Mouse (Mus musculus): ENCODE measurements around the gene Hoxd8.

Gene Hoxd8

GRCm38 (mm10) chr2:74694066-74694465 lies 10.3 kb upstream of the Hoxd8 start:
- in situ Hi-C loops (cut with MboI; ENCODE audit: unreplicated experiment in 2 of 2) = loop anchor here (25.0 kb wide), 2 partner anchors 1068 to 1268 kb away; no protein-coding TSS in a partner anchor

DNA sequence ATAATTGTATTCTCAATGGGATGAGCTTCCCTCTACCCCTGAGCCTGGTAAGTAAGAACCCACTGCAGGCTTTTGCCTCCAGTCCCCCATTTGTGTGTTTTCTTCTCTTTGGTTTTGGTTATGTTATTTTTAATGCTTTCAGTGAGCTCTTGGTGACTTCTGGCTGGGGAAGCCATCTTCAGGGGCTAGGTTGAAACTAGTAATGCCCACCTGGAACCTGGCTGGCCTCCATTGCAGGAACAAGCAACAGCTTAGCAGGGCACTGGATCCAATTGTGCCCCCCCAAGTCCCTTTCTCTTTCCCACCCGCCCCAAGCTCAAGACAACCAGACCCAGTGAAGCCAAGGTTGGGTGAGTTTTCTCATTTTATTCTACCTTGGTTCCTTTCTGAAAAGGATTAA lies 9.0 kb upstream of the Hoxd8 start:
- in situ Hi-C loops (cut with MboI; ENCODE audit: unreplicated experiment in 2 of 2) = loop anchor here (25.0 kb wide), 2 partner anchors 1067 to 1267 kb away; no protein-coding TSS in a partner anchor

- in situ Hi-C loops (cut with MboI; ENCODE audit: unreplicated experiment in 2 of 2) = loop anchor here (25.0 kb wide), 2 partner anchors 1066 to 1266 kb away; no protein-coding TSS in a partner anchor
These were observed 8.5 kb upstream of the Hoxd8 start for GRCm38 (mm10) chr2:74695813-74696430.

GRCm38 (mm10) chr2:74696442-74697335 lies 7.7 kb upstream of the Hoxd8 start:
- in situ Hi-C loops (cut with MboI; ENCODE audit: unreplicated experiment in 2 of 2) = loop anchor here (25.0 kb wide), 2 partner anchors 1066 to 1266 kb away; no protein-coding TSS in a partner anchor

DNA sequence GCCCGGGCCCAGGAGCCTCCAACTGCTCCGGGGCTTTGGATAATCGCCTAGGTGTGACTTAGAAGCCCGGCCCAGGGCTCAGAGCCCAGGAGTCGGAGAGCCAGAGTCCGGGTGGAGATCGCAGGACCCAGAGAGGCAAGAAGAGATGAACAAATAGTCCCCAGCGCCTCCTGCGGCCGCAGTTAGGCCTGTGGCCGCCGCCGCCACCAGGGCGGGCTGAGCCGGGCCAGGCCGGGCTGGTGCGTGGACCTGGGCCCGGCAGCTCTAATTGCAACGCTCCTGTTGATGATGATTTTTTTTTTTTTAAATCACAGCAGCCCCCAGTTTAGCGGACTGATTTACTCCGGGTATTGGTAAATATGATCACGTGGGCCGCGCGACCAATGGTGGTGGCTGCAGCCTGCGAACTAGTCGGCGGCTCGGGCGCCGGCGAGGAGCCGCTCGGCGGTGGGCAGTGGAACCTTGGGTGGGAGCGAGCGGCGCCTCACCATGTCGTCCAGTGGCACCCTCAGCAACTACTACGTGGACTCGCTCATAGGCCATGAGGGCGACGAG lies 6.8 kb upstream of the Hoxd8 start, which contains the start of gene Hoxd9:
Gene Hoxd9 (plus strand): TSS at position 161 of the 555 bp plus-strand sequence.
- in situ Hi-C loops (cut with MboI; ENCODE audit: unreplicated experiment in 2 of 2) = loop anchor here (25.0 kb wide), 2 partner anchors 1065 to 1265 kb away; no protein-coding TSS in a partner anchor

DNA sequence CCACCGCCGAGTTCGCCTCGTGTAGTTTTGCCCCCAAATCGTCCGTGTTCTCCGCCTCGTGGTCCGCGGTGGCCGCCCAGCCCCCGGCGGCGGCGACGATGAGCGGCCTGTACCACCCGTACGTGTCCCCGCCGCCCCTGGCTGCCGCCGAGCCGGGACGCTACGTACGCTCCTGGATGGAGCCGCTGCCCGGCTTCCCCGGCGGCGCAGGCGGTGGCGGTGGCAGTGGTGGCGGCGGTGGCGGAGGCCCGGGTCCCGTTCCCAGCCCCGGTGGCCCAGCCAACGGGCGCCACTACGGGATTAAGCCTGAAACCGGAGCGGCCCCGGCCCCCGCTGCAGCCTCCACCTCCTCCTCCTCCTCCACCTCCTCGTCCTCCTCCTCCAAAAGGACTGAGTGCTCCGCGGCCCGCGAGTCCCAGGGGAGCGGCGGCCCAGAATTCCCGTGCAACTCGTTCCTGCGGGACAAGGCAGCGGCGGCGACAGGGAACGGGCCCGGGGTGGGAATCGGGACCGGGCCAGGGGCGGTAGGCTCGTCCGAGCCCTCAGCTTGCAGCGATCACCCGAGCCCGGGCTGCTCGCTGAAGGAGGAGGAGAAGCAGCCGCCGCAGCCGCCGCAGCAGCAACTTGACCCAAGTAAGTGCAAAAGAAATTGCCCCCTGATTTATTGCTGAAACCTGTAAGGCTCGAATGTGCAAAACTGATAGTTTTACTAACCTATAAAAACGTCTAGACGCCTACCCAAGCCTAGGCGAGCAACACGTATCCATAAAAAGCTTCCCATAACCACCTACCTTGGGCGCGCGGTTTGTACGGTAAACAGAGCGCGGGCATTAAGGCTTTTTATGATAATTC lies 6.0 kb upstream of the Hoxd8 start:
- in situ Hi-C loops (cut with MboI; ENCODE audit: unreplicated experiment in 2 of 2) = loop anchor here (25.0 kb wide), 2 partner anchors 1064 to 1264 kb away; no protein-coding TSS in a partner anchor

GRCm38 (mm10) chr2:74699053-74699430 lies 5.4 kb upstream of the Hoxd8 start:
- in situ Hi-C loops (cut with MboI; ENCODE audit: unreplicated experiment in 2 of 2) = loop anchor here (25.0 kb wide), 2 partner anchors 1063 to 1263 kb away; no protein-coding TSS in a partner anchor

GRCm38 (mm10) chr2:74699664-74700545 lies 4.5 kb upstream of the Hoxd8 start:
- in situ Hi-C loops (cut with MboI; ENCODE audit: unreplicated experiment in 2 of 2) = loop anchor here (5.0 to 25.0 kb wide), 9 partner anchors 362 to 1262 kb away; no protein-coding TSS in a partner anchor

DNA sequence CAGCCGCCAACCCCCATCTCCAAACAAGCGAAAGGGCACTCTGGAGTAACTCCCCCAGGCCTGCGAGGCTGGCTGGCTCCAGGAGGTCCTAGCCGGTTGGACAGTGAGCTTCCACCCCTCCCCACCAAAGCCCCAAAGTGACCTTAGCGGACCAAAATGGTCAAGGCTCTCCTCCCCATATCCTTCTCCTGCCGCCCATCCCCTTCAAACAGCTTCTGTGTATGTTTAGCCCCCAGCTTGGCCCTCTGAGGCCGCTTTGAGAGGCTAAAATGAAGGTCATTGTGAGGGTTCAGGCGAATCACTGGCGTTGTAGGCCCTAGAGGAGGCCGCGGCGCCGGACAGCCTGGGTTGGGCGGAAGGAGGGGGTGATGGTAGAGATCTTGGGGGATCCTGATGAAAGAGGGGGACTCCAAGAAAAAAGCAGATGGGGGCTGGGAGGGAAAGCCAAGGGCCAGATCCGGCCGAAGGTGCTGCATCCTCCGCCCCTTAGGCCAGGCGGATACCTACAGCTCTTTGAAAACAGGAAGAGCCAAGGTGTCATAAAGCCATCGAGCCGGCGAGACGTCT lies 3.8 kb upstream of the Hoxd8 start:
- in situ Hi-C loops (cut with MboI; ENCODE audit: unreplicated experiment in 2 of 2) = loop anchor here (5.0 to 25.0 kb wide), 8 partner anchors 362 to 1262 kb away; no protein-coding TSS in a partner anchor

GRCm38 (mm10) chr2:74701949-74702819 lies 2.2 kb upstream of the Hoxd8 start:
- in situ Hi-C loops (cut with MboI; ENCODE audit: unreplicated experiment in 2 of 2) = loop anchor here (5.0 to 25.0 kb wide), 8 partner anchors 360 to 1260 kb away; no protein-coding TSS in a partner anchor

GRCm38 (mm10) chr2:74702820-74703219 lies 1.6 kb upstream of the Hoxd8 start:
- in situ Hi-C loops (cut with MboI; ENCODE audit: unreplicated experiment in 2 of 2) = loop anchor here (5.0 to 25.0 kb wide), 8 partner anchors 359 to 1259 kb away; no protein-coding TSS in a partner anchor

DNA sequence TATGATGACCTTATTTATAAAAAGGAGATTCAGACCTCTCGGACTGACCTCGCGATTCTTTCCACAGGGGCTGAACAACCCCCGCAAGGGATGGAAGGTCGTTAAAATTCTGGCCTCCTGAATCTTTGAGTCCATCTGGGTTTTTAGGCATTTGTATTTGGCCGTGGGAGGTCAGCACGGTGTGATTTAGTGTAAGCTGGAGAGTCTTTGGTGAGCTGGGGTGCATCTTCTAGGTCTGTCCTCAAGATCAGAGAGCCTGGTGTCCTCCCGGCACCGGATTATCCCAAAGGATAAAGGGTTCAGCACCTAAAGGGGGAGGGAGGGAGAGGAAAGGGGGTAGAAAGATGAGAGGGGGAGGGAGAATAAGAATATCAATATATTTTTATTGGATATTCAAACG lies 1.1 kb upstream of the Hoxd8 start:
- in situ Hi-C loops (cut with MboI; ENCODE audit: unreplicated experiment in 2 of 2) = loop anchor here (5.0 to 25.0 kb wide), 8 partner anchors 359 to 1259 kb away; no protein-coding TSS in a partner anchor

DNA sequence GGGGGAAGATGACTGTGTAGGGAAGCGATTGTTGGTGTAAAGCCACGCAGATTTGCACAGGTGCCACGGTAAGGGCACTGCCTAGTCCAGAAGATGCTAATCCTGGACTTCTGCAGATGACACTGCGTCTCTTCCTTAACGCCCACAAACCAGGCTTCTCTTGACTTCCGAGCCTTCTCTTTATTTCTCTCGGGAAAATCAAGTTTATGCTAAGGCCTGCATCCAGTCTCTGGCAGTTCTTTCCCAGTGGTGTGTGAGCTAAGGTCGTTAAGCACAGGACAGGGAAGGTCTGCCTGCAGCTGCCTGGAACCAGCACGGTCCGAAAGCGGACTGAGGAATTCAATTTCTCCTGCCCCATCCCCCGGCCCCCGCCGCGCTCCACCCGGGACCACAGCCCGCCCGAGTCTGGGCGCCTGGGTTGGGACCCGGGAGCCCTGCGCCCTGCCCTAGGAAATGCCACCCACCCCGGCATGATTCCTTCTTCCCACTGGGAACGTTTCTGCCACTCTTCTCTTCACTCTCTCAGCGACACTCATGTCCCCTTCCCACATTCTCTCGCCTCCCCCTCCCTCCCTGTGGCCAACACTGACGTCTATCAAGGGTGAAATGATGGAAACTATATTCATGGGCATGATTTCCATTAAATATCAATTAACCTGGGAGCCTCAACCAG lies 559 bp upstream of the Hoxd8 start:
- in situ Hi-C loops (cut with MboI; ENCODE audit: unreplicated experiment in 2 of 2) = loop anchor here (5.0 to 25.0 kb wide), 8 partner anchors 358 to 1258 kb away; no protein-coding TSS in a partner anchor

DNA sequence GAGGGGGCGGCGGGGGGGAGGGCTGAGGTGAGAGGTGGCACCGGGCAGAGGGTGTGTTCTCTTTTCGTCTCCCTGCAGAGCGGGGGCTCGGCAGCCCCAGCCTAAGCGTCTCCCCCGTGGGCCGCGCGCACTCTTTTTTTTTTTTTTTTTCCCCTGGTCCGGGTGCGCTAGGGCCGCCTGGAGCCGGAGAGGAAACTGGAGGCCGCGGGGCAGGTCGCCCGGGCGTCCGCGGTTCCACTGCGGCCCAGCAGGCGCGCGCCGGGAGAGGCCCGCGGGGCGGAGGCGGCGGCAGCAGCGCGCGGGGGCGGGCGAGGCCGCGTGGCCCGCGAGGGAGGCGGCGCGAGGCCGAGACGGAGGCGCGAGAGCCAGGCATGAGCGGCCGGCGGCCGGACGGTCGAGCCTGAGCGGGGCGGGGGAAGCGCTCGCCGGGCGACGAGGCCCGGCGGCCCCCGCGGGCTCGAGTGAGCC lies 618 bp downstream of the Hoxd8 start:
- in situ Hi-C loops (cut with MboI; ENCODE audit: unreplicated experiment in 2 of 2) = loop anchor here (5.0 to 25.0 kb wide), 8 partner anchors 357 to 1257 kb away; no protein-coding TSS in a partner anchor

GRCm38 (mm10) chr2:74705467-74706089 lies 1.2 kb downstream of the Hoxd8 start:
- in situ Hi-C loops (cut with MboI; ENCODE audit: unreplicated experiment in 2 of 2) = loop anchor here (10.0 to 25.0 kb wide), 6 partner anchors 357 to 1257 kb away; no protein-coding TSS in a partner anchor
